Mouse (Mus musculus) cerebral cortex, adult 2 months (tissue): ENCODE results near the gene Pus7l.

Experiments used
- WGBS: fragments of 180-500 bp; shearing (Covaris S2); methylation state at CpG from one replicate; pipeline ENCODE4 v1.1.7; 2018; 5-methylcytosine and 5-hydroxymethylcytosine counted together

Pus7l gene

DNA sequence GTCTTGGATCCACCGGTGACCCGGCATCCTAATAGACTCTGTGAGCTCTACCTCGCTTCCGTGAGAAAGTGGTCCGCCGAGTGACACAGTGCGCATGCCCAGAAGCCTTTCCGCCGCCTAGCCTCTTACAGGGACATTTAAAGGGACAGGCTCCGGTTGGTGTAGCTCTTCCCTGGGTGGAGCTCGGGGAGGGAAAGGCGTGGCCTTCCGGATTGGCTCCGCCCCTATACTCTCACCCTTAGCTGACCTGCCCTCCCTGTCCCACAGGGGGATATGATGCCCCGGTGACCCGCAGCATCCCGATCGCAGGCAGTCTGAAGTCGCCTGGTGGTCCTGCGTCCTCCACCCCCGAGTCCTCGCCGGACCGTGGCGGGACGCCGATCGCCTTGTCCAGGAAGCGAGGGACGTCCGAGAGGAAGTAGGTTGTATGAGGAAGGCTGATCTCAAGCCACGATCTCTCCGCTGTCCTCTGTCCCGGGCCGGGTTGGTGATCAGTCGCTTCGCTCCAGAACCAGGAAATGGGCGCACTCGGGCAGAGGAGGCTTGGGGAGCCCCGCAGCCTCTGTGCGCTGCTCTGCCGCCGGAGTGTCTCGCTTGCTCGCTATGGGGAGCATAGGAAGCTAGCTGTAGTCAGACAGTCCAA is at the start of gene Pus7l, which contains the start of gene Irak4:
Gene Pus7l, minus strand, starts transcription at position 139 of the 643 bp plus-strand sequence.
Gene Irak4, plus strand, starts transcription at position 235 of the 643 bp plus-strand sequence.
- under 1% methylated on average over 45 of the region's 45 CpGs for WGBS

DNA sequence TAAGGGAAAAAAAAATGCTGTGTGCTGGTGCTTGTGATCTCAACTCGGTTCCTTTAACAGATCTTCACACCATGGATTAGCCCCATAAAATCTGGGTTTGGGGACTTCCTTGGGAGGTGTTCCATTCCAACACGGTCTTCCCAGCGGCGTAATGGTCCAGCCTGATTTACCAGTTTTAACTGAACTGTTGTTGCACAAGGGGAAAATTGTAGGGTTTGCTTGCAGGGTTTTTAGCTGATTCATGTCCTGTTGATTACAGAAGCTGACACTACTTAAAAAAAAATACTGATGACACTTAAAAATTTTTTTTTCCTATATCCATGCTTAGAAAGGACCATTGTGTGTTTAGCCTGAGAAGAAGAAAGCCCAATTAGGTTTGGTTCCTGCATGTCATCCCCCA is 48.0 kb upstream of the Pus7l start:
- 90% methylated on average over 4 of the region's 4 CpGs for WGBS

DNA sequence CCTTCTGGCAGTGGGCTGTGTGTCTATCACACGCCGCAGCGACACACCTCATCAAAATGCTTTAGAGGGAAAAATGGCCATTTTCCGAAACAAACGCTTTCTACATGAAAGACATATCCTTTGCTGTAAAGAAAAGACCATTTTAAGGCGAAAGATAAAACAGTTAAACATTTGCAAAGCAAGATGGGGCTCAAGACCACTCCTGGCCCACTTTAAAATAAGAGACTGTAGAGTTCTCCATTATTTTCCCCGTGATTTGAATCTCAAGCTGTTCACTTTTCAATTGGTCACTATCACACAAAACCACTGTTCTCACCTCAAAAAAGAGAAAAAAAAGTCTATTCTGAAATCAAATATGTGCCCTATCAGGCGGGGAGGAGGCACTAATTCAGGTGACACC is 46.7 kb upstream of the Pus7l start:
- WGBS, result 9% methylated on average over 8 of the region's 8 CpGs

DNA sequence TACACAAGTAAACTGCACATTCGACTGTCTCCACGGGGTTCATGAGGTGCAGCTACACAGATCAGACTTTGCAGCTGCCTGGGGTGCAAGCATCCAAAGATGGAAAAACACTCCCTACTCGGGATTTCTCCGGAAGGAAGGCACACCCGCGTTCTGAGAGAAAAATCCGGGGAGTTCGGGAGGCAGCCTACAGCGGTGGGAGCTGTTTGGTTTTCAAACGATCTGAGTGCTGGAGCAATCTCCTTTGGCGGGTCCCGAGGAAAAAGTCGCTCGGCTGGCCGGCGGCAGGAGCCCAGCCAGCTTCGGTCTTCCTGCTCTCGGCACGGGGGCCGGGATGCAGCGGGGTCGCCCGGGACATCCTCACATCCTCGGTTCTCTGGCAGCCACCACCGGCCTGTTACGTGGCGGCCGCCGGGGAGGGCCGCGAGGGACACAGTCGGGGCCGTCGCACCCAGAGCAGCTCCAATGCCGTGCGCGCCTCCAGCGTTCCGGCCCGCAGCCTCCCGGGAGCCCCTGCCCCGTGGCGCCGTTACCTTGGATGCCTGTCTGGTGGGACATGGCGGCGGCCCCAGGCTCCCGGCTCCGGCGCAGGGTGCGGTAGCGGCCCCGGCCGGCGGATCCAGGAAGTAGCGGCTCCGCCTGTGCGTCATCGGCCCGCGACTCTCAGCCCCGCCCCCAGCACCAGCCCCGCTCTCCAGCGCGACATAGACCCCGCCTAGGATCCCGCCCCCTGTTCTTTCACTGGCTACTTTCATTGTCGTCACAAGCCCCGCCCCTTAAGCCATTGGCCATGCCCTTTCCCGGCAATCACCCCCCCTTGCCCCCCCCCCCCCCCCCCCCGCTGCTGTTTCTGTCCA is 46.1 kb upstream of the Pus7l start, which contains the start of gene Twf1:
Gene Twf1, minus strand, starts transcription at position 671 of the 857 bp plus-strand sequence.
- under 1% methylated on average over 59 of the region's 70 CpGs for WGBS

DNA sequence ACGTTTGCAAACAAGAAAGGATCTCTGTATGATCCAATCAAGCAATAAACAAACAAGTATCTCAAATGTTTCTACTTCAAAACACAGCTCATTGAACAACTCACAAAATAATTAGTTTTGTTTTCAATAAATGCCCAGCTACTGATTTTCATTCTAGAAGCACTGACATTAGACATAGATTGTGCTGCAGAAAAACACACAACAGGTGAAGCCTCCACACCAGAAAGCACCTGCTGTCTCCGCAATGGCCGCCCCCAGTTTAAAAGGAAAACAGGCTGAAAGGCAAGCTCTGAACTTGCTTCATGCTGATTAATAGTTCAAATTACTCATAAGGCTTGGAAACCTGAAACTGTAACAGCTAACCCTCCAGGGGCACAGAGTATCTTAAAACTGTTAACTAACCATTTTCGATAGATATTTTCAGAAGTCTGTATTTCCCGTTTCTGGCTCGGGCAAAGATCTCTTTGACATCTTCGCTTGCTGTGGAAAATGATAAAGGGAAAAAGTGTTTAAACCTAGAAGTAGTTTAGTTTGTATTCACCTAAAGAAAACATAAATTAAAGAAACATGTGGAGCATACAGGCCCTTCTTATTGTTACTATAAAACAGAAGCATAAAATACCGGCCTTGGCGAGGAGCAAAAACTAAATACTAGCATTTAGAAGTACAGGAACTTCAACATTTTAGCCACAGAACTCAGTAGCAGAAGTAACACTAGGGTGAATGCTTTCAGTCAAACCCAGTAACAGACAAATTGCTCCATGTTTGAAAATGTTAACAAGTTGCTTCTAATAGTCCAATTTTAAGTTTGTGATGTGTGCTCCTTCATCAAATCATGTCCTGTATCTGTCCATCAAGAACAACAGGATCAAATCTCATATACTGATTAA is 44.7 kb upstream of the Pus7l start:
- WGBS, result 79% methylated on average over 9 of the region's 9 CpGs

DNA sequence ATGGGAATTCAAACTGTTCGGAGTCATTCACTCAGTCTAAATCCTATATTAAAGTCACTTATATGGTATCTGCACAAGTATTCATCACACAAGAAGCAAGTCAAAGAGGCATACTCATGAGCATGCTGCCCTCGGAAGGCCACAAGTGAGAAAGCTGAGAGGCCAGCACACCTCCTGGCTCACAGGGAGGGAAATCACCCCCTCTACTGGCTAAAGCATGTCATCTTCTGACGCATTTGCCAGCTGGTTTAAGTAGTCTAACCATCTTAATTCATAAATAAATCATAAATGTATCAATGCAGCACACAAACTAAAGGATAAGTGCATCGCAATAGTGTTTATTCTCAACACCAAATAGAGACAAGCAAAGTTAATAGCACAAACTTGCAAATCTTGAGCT is 41.4 kb upstream of the Pus7l start:
- WGBS, result 85% methylated on average over 4 of the region's 4 CpGs

DNA sequence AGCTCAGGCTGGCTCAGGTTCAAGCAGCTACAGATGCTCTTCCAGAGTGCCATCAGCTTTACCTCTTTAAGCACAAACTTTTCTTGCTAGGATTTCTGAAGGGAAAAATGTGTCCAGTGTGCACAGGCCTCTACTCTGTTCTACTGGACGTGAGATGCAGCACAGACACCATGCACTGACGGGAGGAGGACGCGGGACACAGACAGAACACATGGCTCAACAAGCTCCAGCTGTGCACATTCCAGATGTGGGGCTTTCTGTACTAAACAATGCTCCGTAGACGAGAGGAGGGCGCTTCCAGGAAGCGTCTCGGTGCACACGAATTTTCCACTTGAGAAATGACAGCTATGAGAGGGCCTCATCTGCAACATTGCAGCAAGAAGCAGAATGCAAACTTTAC is 39.8 kb upstream of the Pus7l start:
- WGBS, result 73% methylated on average over 10 of the region's 10 CpGs

DNA sequence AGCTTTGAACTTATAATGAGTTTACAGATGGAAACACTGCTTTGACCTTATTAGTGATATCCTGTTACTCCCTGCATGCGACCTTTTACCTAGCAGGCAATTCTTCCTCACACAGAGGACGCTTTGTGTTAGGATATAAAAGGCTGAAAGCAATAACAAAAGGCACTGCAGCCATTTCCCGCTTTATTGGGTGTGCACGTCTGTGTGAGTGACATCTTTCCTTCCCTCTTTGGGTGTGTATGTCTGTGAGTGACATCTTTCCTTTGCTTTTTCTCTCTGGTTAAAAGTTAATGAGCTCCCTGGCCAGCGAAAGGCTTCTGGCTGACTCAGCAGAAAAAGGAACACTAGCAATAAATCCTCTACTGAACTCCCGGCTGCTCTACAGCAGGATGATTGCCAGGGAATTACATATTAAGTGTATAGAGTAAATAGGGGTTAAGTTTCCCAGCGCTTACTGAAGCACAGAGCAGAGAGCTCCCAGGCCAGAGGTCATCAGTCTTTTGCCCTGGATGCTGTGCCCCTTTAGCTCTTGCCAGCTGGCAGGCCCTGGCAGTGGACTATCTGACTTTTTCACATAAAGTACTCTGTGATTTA is 38.8 kb upstream of the Pus7l start:
- 50% methylated on average over 7 of the region's 7 CpGs for WGBS

DNA sequence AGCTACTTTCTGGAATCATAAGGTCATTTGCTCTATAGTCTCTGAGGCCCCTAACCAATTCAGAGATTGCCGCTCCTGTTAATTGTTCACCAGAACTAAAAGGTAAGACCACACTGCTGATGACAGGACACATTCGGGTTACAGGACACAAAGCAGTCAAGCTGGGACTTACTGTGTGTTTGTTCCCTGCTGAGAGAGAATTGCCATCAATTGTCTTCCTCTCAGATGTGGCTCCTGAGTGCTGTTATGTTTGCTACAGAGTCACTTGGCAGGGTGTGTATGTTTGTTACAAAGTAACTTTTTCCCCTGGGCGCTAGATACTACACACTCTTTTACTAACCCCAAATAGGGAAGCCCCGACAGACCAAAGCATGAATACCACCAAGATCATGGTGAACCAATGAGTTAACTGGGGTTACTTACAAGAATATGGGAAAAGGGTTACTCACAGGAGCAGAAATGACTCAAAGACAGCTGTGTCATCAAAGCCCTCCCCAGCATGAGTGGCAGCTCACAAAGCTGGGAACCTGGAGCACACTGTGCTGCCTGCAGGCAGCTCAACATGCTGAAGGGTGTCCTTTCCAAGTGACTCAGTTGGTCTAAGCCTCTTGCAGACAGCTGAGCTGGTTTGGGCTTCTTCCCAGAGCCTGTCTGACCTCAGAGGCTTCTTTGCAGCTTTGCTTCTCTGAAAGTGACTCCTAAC is 31.4 kb upstream of the Pus7l start:
- 68% methylated on average over 4 of the region's 4 CpGs for WGBS

DNA sequence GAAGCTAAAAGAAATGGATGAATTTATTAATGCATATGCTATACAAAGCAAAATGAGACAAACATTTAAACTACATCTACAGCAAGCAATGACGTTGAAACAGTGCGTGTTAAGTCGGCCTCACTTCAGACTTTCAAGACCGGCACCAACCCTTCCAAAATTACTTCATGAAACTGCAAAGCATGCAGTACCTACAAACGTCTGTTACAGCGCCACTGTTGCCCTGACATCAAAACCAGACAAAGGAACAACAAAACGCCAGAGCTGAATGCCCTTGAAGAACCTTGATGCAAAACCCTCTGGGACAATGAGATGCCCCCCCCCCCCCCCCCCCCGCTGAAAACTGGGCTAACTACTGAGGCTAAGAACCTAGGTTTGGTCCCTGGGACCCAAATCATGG is 29.4 kb upstream of the Pus7l start:
- WGBS, result 63% methylated on average over 8 of the region's 8 CpGs

DNA sequence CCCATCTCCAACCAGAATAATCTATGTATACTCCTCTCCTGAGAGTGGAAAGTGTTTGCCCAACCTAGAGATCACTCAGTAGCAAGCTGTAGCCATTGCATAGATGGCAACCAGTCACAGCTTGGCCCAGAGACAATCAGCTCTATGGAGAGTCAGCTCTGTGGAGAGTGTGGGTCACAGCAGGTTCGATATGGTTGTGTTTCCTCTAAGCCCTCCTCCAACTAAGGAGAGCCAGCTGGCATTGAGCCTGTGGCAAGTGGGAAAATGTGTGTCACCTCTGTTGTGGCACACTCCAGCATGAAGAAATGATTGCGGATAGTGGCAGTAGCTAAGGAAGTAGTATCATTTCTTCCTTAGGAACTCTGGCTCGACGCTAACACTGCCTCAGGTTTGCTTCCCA is 28.2 kb upstream of the Pus7l start:
- 73% methylated on average over 4 of the region's 4 CpGs for WGBS

DNA sequence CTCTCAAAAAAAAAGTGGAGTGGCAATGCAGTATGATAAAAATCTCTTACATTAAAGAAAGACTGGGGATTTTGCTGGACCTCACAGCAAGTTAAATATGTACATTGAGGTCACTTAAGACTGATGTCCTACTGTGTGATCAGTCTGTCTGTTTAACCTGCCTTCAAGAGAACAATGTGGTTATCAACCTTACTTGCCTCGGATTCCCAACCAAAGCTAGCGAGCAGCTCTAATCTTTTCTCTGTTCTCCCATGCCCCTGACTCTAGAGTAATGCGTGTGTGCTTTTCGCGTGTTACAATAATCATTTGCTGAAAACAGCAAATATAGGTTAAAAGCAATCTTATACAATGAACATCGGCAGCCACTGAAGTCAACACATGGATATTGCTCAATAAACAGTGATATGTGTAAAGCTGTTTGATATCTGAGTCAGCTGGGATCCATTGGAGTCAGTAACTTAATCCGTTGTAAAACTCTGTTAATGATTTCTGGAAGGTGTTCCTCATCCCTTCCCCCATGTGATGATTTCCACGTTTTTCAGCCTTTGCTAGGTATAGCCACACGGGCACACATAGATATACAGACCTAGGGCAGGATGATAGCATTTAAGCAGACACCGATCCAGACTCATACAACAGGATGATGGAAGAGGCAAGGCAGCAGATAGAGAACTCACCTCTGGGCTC is 25.3 kb upstream of the Pus7l start:
- WGBS, result 95% methylated on average over 10 of the region's 10 CpGs

DNA sequence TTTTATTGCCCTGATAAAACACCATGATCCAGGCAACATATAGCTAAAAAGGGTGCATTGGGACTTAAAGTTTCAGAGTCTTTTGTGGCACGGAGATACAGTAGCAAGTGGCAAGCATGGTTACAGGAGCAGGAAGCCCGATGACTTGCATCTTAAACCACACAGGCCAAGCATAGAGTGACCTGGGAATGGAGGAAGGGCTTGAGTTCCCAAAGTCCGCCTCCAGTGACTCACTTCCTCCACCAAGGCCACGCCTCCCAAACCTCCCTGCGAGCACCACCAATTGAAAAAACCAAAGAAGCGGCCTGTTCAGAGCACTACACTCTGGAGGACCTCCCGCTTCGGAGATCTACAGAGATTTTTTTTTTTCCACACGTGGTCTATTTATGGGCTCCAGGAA is 22.5 kb upstream of the Pus7l start:
- WGBS, result 86% methylated on average over 9 of the region's 9 CpGs

DNA sequence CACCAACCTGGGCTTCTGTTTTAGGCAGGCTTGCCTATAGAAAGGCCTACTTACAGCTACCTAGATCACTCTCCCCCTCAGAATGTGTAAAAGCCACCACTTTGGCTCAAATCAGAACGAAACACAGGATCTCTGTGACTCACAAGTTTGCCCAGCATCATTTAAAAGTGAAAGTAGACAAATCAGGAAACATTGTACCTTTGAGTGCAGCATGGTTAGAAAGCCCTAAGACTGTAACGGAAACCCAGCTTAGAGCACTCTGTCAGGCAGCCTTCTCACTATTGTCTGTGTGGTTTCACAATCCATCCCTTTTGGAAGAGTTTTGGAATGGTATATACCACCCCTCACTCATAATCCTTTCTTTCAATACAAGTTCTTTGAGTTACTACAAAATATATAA is 21.6 kb upstream of the Pus7l start:
- 85% methylated on average over 2 of the region's 2 CpGs for WGBS

DNA sequence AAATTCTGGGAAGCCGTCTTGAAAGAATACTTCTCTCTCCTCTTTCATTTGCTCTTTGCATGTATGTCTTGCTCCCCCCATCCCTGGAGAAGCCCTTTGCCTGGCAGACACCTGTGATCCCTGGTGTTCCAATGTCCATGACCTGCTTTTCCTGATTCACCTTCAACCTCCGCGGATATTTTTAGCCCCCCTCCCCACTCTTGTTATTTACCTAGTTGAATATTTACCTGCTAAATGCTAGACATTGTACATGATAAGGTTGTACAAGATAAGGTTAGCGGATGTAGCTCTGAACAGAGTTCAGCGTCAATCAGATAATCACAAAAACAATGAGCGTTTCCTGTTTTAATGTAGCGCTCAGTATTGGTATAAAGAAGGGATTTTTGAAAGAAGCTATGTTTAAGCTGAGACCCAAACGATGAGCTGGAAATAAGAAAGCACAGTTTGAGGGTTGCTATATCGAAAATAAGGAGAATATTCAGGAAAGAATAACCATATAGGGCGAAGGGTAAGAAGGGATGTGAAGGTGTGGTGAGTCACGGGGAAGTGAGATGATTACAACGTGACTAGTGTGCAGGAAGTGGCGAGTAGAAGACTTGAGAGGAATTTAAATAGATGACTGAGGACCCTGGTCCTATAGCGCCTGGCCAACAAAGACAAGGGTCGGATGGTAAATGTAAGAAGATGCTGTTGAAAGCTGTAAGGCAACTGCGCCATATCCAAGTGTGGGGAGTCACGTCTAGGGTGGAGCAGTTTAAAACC is 15.7 kb upstream of the Pus7l start:
- WGBS, result 89% methylated on average over 17 of the region's 17 CpGs

DNA sequence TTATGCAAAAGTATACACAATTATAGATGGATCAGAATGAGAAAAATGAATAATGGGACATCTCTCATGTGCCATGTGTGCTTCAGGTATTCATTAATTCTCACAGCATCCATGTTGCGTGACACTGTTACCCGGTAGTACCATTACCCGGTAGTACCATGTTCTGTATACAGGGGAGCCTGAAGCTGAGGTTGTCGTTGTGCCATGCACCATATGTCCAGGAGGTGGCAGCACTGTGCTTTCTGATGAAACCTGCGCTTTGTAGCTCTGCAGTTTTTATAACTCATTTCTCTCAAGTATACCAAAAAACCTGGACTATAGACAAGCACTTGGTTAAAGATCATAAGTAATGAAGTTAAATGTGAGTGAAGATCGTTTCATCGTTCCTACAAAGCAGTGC is 14.1 kb upstream of the Pus7l start:
- 12% methylated on average over 7 of the region's 7 CpGs for WGBS

DNA sequence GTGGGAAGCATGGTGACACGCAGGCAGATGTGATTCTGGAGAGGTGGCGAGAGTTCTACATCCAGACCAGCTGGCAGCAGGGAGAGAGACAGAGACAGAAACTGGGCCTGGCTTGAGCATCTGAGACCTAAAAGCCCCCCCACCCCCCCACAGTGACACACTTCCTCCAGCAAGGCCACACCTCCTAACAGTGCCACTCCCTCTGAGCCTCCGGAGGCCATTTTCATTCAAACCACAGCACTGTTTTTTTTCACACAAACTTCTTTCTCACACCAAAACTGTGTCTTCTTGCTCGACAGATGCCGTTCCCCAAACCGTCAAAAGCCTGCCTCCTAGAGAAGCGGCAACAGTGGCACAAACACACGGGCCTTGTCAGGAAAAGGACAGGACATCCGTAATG is 10.2 kb upstream of the Pus7l start:
- 92% methylated on average over 9 of the region's 9 CpGs for WGBS

DNA sequence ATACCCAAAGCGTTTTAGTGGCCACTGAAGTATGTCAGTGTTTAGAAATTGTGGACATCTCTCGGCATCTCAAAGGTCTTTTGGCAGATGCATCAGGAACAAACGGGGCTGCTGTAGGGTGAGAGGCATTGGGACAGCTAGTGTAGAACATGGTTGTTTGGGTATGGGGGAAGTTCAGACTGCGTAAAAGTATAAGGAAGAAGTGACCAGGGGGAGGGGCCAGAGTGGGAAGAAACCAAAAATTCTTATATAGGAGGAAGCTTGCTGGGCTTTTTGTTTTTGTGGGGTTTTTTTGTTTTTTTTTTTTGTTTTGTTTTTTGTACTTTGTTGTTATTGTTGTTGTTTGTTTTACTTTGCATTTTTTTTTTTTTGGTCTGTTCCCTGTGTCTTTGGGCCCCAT is 1.5 kb upstream of the Pus7l start:
- 88% methylated on average over 4 of the region's 4 CpGs for WGBS

DNA sequence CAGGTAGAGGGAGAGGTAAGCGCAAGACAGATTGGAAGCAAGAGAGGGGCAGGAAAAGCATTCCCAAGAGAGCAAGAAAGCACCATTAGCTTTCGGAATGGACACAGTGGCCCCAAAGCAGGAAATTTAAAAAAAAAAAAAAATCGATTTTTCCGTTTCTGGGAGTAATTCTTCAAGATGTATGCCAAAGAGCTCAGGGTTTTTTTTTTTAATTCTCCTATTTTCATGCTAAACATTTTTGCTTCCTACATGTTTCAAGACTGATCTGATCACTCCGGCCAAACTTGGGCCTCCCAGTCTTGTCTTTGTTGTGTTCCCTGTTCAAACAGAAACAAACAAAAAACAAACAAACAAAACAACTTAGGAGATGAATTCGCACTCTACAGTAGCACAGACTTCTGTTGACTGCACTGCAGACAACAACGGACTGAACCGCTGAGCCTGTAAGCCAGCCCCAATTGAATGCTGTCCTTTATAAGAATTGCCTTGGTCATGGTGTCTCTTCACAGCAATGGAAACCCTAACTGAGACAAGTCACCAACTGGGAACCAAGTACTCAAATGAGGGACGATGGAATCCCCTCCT is 797 bp upstream of the Pus7l start:
- 31% methylated on average over 9 of the region's 9 CpGs for WGBS
